Mouse (Mus musculus) cerebellum, postnatal 14 days (tissue): ENCODE measurements around the gene Odf3l1.

Experiments used
- DNase-seq, 2 experiments: peaks; one replicate each; pipeline ENCODE4 v3.0.0; 2021; ENCODE audit warnings: mixed read lengths in 2 of 2

Odf3l1 gene

DNA sequence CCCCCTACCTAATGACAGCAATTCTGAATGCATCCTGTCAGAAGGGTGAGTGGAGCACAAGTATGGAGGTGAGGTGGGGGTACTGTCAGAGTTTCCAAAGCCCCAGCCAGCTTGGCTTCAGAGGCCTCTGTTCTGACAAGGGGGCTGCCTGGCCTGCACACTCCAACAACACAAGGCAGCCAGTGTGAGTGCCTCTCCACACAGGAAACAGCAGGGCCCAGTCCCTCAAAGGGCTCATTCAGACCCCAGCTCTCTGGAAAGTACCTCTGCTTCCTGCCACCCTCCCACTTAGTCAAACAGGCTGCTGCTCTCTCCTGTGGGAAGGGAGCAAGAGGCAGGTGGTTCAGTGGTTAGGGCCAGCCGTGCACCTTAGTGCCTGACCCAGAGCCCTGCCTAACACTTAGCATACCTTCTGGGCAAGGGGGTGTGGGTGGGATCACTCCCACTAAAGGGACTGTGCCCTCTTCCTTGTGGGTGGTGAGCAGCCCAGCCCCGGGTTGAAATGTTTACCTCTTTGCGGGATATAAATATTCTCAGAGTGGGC, 17.1 kb upstream of the Odf3l1 start:
- DNase-seq: no peak

DNA sequence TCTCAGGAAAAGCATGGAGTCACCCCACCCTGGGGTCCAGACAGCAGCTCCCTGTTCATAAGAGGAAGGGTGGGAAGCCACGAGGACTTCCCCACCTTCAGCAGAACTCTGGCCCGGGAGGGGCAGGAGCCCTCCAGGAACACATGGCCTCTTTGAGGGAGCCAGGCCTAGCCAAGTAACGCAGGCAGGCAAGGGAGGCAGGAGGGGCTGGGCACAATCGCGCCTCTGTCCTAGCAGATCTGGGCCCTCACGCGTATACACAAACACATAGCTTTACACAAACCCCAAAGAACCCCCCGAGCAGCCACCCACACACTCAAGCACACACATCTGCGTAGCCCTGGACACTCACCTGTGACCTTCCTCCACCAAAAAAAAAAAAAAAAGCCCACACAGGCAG, 16.3 kb upstream of the Odf3l1 start:
- peak in 1 of 2 experiments; percentile 40 for DNase-seq

DNA sequence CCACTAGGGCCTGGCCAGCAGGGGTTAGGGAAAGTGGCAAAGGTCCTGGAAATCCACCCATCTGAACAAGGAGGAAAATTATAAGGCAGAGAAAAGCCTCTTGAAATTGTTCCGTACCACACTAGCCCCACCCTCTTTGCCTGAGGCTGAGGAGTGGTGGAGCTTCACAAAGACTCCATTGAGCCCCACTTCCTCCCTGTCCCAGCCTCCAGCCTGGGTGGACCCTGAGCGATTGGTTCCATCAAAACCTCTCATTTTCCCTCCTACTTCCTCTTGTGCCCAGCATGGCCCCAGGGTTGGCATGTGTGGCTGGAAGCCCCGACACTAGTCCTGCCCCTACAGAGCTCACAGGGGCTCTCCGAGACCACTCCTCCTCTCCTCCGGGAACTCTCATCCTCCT, 12.8 kb upstream of the Odf3l1 start:
- DNase-seq: no peak

DNA sequence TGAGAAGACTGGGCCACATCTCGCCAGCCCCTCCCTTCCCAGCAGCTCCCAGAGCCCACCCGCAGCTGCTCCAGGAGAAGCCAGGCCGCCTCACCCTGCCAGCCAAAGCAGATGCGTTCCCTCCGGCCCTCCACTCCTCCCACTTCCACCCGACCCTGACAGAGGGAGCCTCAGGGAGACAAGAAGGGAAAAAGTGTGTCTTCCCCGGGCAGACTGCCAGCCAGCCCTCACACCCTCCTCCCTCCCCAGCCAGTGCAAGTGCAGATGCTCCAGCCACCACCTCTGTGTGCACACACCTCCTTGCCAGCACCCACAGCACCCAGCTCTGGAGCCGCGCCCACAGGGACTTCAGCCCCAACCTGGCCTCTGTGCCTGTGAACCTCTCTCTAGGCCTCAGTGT, 12.3 kb upstream of the Odf3l1 start:
- DNase-seq: peak in 1 of 2 experiments; percentile 13

DNA sequence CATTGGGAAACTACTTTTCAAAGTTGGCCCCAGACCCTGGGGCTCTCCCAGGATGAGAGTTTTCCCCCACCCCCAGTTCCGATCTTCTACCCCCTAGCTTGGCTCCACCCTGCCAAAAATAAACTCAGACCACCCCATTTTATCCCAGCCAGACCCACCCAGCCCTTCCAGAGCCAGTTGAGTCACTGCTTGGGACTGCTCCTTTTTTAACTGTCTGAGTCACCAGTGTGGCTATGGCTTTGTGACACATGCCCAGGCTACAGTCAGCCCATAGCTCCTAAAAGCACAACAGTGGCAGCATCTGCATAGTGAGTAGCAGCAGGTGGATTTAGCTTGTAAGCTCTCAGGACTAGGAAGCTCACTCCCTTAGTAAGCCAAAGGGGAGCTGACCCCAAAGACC, 8.6 kb upstream of the Odf3l1 start:
- DNase-seq: no peak

DNA sequence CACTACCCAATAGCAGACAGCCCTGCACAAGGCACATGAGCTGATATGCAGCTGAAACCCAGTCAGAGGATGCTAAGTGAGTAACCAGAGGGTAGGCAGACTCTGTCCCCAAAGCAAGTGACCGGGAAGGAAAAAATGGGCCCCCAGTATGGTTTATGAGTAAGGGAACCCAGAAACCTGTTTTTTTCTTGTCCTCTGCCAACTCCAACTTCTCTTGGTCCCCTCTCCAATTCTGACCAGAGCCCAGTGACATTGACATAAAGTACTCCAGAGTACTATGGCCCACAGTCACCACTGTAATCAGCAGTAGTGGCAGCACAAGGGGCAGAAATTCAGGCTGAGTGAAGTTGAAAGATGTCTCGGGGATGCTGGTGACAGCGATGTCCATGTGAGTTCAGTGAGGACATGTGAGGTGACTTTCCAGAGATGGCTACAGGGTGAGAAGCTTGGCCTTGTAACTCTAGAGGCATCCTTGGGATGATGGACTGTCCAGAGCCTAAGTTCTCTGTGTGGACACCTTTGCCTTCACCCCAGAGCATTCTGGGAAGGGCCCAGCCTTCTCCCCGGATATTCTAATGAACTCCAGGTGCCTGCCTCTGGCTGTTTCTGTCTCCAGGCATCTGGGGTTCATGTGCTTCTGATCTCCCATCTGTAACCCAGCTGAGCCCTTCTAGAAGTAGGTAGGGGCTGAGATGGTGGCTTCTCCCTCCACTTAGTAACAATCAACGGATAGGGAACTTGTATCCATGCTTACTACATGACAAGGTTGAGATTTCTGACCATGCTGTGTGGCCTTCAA, 7.8 kb upstream of the Odf3l1 start:
- no peak for DNase-seq

DNA sequence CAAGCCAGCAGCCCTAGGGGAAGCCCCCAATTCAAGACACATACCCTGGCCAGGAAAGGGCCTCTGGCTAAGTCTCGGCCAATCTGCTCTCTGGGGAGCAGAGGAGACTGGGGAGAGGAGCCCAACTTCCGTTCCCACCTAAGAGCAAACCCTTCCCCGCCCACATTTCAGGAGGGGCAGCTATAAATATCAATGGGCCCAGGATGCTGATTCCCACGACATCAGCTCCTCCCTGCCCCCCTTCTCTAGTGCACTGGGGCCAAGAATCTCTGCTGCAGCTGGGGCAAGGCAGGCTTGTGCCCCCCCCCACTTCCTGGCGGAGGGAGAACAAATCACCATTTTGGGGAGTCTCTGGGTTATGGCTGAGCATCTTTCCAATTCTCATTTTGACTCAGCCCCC, 6.7 kb upstream of the Odf3l1 start:
- peak in 1 of 2 experiments; percentile 12 for DNase-seq

DNA sequence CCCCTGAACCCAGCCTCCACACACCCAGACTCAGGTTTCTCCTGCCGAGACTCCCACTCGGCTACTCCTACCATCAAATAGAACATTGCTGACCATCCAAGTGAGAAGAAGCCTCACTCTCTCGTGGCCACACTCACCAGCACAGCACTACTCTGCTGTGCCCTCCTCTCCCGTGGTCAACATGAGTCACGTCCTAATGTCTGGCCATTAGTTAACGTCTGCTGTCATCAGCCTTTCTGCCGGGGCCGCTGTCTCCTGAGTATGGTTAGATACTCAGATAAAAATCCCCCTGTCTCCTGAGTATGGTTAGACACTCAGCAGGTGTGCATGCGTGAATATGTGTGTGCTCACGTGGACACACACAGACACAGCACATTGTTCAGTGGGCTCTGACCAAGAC, 6.3 kb upstream of the Odf3l1 start:
- DNase-seq: no peak

DNA sequence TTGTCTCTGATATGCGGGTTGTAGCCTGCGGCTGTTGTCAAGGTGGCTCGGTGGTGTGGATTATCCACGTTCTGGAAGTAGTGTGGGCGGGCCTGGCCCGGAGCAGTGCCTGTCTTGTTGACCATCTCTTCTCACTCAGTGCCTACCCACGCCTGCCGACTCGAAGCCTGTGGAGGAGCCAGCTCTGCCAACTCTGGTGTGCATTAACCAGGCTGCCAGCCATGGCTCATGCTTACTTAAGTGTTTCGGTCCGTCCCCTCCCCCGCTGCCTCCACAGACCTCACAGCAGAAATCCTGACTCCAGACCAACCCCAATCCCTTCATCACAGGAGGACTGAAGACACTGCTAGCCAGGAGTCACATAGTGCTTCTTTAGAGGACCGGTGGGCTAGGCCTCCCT, 5.1 kb upstream of the Odf3l1 start:
- DNase-seq: peak; percentile 46 to 51

DNA sequence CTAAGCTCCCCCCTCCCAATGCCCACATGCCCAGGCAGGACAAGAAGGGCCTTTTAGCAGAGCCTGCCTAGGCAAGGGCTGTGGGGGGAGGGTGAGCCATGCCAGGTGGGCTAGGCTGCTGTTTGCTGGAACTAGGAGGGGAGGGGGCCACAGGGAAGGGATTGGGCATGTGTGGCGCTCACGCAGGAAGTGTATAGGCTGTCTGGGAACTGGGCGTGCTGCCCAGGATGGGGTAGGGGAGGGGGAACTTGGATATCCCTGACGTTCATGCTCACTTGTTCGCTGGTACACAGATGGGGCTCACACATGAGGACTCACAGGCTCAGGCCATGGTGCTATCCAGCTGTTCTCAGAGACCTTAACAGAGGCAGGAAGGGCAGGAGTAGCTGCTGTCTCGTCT, 3.8 kb upstream of the Odf3l1 start:
- peak; percentile 66 to 78 for DNase-seq

DNA sequence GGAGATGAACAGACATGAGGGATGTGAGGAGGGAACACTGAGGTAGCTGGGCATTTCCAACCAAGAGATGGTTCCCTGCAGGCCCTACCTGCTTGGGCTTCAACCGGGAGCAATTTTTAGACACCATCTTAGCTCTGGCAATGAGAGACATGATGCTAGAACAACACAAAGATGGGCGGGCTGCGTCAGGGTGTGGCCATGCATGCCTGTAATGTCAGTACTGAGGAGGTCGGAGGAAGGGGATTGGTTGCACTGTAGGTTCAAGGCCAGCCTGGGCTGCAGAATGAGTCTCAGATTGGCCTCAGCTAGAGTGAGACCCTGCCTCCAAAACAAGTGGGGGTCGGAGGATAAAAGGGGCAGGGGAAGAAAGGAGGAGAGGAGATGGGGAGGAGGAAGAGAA, 2.0 kb upstream of the Odf3l1 start:
- DNase-seq: no peak

DNA sequence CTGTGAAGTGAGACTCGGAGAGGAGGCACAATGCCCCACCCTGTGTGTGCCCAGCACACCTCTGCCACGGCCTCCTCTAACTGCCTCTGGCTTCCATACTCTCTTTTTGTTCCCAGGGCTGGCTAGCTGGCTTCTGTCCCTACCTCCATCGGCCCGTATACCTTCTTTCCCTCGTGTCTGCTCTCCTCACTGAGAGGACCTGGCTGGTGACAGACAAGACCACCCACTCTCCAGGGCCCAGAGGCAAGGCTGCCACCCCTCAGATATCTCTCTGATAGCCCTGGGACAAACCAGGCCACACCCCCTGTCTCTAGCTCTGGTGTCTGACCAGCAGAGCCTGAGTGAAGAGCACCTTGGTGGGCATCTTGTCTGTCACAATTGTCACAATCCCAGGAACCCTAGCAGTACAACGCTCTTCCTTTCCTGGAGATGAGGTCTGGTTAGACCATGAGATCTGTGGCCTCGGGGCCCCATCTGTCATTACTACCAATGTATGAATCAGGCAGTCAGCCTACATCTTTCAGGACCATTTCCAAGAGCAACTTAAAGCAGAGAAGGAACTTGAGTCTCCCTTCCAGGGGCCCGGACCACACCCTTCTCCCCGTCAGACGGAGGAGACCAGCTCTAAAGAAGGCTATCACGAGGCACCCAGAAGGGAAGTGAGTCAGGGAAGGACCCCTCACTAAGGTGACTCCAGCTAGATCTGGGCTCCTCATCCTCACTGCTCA, 1.4 kb upstream of the Odf3l1 start:
- no peak for DNase-seq

DNA sequence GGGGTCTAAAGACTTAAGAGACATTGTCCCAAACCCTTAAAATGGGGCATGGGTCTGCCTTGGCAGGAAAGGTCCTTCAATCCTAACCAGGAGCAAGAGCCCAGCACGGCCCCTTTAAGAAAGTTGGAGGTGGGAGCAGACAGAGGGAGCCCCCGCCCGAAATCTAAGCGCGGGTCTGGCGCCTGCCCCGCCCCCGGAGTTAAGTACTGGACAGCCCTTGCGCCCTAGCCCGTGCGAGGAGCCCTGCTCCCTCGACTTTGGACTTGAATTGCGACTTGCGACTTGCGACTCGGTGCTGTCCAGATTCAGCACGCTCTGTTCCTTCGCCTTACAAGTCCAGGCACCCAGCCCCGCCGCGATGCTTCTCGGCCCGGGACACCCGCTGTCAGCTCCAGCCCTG, 353 bp upstream of the Odf3l1 start, which contains the start of gene Cspg4:
Gene Cspg4, plus strand, starts transcription at position 202 of the 400 bp plus-strand sequence.
- peak in 1 of 2 experiments; percentile 25 for DNase-seq

DNA sequence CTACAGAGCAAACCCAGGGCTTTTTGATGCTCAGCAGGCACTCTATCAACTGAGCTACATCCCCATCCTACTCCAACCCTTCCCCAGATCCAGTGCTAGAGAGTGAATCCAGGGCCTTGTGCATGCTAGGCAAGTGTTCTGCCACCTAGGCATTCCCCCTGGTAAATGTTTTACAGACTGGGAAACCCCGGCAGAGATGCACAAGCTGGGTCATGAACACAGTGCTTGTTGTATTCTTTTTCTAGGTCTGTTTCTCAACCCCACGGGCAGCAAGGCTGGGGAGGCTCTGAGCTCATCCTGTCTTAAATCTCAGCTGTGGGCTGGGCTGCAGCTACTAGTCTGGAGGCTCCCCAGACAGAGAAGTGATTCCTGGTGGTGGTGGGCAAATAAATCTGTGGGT, 1.6 kb downstream of the Odf3l1 start:
- no peak for DNase-seq

DNA sequence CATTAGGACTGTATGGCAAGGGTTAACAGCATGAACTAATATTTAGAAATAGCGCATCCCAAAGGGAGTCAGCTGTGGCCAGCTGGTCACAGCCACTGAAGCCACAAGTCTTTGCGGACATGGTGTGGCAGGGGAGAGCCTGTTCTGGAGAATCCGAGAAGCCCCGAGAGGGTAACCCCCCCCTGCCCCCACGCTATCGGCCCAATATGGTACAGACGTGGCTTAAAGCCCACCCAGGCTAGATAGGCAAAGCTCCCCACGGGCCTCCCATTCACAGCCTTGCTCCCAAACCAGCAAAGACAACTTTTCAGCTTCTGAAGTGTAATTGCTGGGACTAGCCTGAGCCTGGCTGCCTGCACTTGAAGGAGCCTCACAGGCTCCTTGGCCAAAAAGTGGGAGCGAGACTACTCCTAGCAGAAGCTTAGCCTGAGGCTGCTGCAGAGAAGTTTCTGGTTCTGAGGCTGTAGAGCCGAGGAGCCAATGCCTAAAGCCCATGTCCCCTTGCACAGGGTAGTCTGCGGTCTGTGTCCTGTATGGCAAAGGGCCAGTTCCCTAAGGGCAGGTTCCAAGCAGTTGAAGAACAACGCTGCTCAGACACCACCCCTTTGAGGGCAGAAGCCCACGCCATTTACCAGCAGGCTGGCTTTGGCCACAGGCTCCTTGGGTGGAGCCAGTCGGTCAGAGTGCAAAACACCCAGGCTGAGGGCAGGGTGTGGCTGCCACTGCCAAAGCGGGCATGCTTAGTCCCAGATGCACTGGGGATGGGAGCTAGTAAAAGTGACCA, 3.8 kb downstream of the Odf3l1 start:
- no peak for DNase-seq

DNA sequence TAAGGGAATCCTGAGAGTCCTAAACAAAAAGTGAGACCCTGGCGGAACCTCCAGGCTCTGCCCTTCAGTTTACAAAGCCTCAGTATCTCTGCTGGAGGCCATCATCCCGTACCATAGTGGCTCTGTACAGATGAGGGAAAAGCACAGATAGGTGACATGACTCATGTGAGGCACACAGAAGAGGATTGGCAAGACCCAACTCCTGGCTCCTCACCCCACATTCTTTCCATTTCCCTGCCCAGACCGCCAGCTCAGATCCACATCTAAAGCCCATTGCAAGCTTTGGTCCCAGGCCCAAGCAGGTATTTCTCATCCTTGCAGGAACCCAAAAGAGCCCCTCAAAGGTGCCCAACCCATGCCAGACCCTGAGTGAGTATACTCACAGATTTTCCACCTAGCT, 4.4 kb downstream of the Odf3l1 start:
- DNase-seq: no peak

DNA sequence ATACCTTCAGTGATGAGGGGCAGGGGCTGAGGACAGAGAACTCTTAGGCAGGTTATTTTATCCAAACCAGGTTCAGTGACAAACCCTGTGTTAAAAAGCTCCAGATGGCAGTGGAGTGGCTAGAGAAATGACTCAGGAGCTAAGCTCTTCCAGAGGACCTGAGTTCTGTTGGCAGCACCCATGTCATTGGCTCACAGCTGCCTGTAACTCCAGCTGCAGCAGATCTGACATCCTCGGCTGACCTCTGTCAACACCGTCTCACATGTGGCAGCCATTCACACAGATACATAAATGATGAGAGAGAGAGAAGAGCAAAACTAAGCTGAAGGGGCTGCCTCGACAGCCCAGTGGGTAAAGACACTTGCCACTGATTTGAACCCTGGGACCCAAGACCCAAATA, 7.0 kb downstream of the Odf3l1 start:
- no peak for DNase-seq

DNA sequence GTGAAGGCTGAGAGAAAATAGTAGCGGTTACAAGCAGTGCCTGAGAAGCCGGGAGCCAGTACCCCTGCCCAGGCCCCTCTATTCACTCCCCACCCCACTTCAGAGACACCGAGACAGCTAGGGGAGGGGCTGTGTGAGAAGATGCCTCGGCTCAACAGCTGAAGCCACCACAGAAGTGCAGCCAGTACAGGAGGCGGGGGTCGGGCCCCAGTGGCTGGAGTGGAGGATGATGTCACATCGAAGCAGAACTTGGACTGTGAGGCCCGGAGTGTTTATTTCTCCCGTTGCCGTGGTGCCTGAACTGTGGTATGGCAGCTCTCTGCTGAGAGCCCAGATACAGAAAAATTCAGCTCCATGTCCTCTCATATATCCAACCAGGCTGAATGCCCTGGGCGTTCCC, 12.7 kb downstream of the Odf3l1 start:
- no peak for DNase-seq

DNA sequence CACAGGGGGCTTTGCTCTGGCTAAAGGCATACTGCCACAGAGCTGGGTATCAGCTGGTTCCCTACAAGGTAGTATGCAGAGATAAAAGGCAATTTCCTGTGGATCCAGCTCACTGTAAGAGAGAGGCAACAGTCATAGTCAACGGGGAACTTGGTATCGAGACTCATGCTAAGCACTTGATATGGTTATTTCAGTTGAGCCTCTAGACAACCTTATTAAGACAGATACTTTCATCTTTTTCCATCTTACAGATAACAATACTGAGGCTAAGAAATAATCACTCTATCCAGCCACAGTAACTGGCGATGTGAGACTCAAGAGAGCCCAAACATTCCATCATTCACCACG, 13.6 kb downstream of the Odf3l1 start:
- no peak for DNase-seq

DNA sequence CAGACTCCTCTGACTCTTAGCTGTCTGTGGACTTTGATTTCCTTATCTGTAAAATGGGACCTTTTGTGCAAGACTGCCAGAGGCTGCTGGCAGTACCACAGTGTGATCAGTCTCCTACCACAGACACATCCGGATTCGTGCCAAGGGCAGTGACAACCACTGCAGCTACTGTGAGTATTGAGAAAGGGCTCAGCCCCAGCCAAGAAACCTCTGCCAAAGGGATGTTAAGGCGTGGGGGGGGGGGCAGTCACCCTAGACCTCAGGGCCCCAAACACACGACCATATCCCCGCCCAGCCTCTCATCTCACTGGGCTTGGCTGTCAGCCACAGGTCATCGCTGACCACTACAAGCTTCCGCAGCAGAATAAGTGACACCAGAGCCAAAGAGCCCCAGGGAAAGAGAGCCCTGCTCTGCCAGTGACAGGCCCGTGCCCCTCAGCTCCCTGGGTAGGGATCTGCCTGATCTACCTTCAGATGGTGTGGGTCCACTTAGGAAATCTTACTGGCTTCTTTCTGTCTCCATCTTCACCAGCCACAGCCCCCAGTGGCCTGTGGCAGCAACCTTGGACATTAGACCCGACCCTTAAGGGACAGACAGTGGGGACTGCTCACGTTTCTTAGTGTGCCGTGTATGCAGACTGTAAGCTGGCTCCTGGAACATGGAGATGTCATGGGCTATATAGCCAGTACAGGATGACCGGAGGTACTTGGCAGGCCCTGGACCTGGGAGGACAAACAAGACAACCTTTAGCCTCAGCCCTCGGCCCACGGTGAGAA, 14.2 kb downstream of the Odf3l1 start:
- no peak for DNase-seq

DNA sequence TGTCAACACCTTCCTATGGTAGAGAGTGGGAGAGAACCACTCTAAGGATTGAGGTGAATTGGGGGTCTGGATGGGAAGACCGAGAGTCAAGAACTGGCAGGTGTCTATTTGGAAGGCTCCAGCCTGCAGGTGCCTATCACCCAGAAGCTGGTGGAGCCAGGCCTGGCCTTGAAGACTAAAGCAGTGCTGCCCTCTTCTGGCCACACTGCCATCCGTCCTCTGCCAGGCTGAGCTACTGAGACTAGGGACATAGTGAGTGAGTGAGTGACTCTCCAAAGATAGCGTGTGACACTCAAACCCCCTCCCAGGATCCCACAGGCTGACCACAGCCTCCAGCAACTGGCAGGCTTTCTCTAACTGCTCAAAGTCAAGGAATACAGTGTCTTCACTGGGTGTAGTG, 17.0 kb downstream of the Odf3l1 start:
- peak; percentile 89 to 94 for DNase-seq

DNA sequence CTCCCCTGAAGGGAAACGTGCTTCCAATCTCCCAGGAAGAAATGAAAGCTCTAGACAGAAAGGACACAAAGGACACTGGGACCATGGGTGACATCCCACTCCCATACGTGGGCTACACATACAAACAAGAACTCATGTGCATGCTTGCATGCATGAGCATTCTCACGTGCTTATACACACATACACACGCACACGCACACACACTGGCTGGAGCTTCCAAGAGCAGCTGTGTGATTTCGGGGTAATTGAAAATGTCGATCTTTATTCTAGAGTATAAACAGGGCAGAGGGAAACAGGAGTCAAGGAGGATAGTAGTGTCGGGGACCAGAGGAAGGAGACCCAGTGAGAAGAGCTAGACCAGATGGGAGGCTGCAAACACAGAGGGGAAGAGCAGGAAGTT, 19.8 kb downstream of the Odf3l1 start:
- no peak for DNase-seq
